Mouse (Mus musculus) cerebellum, postnatal 14 days (tissue): ENCODE measurements around the gene Calcb.
A peak's percentile ranks its signal among the peaks of the same experiment; 100 is the strongest.

Experiments
- DNase-seq, 2 experiments: peaks; one replicate each; pipeline ENCODE4 v3.0.0; 2021; ENCODE audit warnings: mixed read lengths in 2 of 2

The Calcb gene

GRCm38 (mm10) chr7:114754196-114754595 lies 35.8 kb downstream of the Calcb start:
- DNase-seq: peak; percentile 22 to 23

DNA sequence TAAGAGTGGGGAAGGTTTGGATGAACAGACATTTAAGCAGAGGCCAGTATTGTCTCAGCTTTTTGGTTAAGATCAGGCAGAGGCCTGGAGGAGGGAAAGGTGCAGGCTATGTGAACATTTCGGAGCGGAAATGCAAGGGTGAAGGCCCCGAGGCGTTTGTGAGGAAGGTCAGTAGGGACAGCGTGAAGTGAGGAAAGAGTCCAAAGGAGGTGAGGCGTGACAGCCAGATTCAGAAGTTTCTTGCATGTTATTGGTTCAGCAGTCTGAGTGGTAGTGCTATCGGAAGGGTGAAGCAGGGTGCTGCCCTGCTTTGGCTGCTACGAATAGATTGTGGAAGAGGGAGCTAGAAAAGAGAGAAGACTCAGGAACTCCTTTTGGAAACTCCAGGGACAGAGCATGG lies 36.2 kb downstream of the Calcb start:
- no peak for DNase-seq

- DNase-seq: no peak
These were observed 44.2 kb downstream of the Calcb start for GRCm38 (mm10) chr7:114762660-114763059.

DNA sequence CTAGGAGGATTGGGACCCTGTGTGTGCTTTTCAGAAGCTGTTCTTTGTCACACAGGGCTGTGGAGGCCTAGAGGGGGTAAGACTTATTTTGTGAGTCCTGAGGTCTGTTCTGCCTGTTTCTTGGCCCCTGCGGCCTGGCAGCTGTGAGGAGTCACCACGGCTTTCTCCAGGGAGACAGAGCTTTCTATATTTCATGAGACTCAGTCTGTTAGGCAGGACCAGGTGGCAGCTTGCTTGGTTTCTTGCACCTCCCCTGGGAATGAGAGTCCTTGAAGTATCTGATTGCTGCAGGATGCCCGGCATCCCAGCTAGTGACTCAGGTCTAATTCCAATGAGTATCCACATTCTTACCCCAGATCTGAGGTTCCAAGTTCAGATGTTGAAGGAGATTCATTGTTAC lies 46.8 kb downstream of the Calcb start:
- no peak for DNase-seq

DNA sequence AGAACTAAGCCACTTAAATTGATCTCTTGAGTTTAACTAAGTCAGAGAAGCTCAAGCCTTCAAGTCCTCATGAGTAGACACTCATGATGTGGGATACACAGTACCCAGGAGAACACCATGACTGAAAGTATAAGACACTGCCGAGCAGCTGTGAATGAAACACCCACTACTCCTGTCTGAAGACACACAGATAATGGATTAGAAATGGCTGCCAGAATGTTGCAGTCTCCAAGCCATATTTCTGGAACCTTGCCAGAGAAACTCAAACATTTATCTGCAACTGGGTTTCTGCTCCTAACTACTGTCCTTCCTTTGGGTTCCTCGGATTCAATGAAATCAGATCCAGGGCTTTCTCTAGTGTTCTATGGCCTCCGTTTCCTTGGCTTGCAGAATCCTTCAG lies 48.1 kb downstream of the Calcb start:
- no peak for DNase-seq

- DNase-seq: no peak
These were observed 50.1 kb downstream of the Calcb start for GRCm38 (mm10) chr7:114768516-114768915.

- no peak for DNase-seq
These were observed 50.6 kb downstream of the Calcb start for GRCm38 (mm10) chr7:114769041-114769440.

GRCm38 (mm10) chr7:114770586-114770985 lies 52.1 kb downstream of the Calcb start:
- DNase-seq: no peak

DNA sequence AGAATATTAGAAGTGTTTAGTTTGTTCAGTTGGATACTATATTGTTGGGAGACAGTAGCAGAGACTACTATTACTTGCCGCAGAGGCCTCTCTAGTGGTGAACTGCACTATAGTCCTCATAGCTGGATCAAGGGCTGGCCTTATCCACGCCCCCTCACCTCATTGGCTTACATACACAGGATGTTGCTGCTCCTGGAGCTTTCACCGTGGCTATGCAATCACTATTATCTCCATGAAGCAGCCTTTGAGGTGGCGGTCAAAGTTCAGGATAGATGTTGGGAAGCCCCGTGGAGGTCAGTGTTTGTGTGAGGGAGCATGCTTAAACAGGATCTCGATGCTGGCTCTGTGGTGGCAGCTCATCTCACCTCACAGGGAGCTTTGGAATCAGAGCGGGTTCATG lies 53.4 kb downstream of the Calcb start:
- DNase-seq: no peak
